Mouse (Mus musculus): ENCODE measurements at regions not wholly inside any gene's neighbourhood (a gene's known extent, or its start where the extent isn't known, plus 50 kb on each side); places are given as distances from the start of the nearest gene placed in this dataset.

DNA sequence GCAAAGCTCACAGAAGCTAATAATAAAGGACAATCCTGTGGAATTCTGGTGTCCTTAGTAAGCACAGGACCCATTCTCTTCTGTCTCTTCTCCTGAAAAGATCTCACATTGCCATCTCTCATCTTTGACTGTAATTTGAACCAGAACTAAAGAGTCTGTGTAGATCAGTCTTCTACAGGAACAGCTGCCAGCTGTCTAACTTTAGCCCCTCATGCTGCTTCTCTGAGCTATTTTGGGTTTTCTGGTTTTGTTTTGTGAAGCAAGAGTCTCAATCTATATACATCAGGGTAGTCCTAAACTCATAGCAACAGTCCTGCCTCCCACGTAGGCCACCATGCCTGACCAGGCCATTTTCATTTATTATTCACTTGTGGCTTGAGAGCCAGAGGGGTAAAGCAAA is 325.5 kb upstream of the Npvf start:
- Histone ChIP-seq H3K4me1 (replicated peaks; ENCODE audit: control insufficient read depth in 2 of 2, insufficient read depth in 2 of 2, low read length in 1 of 2) (0 out of 4 replicates have a peak, but pooled peaks cover 0 to 4% of the 10 kb centered on the region in 2 experiments), H3K36me3 (replicated peaks; ENCODE audit: control insufficient read depth, insufficient read depth, low read depth) (no peaks in the 10 kb centered on the region), H3K9ac (replicated peaks) (no peak overlapping the region), H3K4me3 (ENCODE audit: insufficient read depth in 1 of 2, low read depth in 2 of 2, low read length in 2 of 2) (no peak overlapping the region), H3K27ac (no peak overlapping the region), H3K27me3 (ENCODE audit: control insufficient read depth, insufficient read depth, low read length) (no peaks in the 10 kb centered on the region), H3K9me3 (ENCODE audit: control insufficient read depth, low read length) (no peaks in the 10 kb centered on the region), H3K4me2 (ENCODE audit: low read depth) (no peak overlapping the region)
- no peak for ATAC-seq (ENCODE audit: insufficient read depth)
- WGBS (ENCODE audit: insufficient replicate concordance): 28% methylated on average over 1 of the region's 1 CpGs
- TF ChIP-seq CTCF (IDR thresholded peaks at IDR 0.05; ENCODE audit: low read depth) (no peak), EP300 (IDR thresholded peaks at IDR 0.05; ENCODE audit: low read depth) (no peak)
- no peak for DNase-seq (ENCODE audit: low read depth in 3 of 3, low spot score in 3 of 3)

DNA sequence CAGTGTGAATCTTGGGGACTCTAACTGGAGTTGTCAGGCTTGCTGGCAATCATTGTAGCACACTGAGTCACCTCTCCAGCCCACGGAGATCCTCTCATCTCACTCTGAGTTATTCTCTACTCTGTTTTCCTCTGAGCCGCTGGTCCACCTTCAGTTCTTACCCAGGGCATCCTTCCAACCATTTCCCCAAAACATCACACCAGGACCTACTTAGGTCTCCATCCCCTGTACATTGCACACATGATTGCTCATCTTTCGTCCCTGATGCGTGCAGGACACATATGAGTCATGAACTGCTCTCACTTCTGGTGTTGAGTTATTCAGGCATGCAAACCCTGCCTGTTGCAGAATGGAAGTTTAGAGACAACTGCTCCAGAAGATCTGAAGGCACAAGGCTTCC is 326.1 kb upstream of the Npvf start:
- no peaks in the 10 kb centered on the region for H3K27me3 ChIP-seq (ENCODE audit: control insufficient read depth, insufficient read depth, low read length)
- WGBS (ENCODE audit: insufficient replicate concordance): 62% methylated on average over 4 of the region's 4 CpGs
- no peak overlapping the region for H3K4me3 ChIP-seq (ENCODE audit: insufficient read depth in 1 of 2, low read depth in 2 of 2, low read length in 2 of 2)

DNA sequence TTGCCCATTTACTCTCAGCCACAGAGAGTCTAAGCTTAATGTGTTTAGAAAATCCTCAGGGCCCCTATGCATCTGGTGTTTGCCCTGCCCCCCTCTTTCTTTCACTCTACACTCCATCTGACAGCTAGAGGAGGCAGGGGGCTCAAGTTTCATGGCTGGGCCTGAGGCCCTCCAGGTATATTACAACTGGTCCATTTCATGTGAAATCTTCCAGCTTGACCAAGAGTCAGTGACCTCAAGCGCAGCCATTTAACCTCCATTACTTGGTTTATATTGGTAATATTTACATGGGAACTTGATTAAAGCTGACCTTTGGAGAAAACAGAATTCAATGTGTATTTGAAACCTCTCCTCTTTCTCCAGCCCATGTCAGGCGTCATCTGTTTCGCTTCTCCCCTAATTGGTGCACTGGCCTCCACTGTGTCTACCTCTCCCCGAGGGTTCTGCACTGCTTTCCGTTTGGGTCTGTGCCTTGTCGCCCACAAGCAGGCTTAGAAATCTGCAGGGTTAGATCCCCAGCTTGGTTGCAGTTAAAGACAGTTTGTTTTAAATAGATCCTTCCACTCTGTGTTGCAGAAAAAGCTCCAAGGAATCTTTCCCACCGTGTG is 327.6 kb upstream of the Npvf start:
- 0 out of 4 replicates have a peak, but pooled peaks cover 0 to 4% of the 10 kb centered on the region in 2 experiments for H3K4me1 ChIP-seq (replicated peaks; ENCODE audit: control insufficient read depth in 2 of 2, insufficient read depth in 2 of 2, low read length in 1 of 2)
- H3K36me3 ChIP-seq (replicated peaks; ENCODE audit: control insufficient read depth, insufficient read depth, low read depth): no peaks in the 10 kb centered on the region
- no peak overlapping the region for H3K4me2 ChIP-seq (ENCODE audit: low read depth)
- no peak for DNase-seq (ENCODE audit: low read depth in 3 of 3, low spot score in 3 of 3)
- H3K9me3 ChIP-seq (ENCODE audit: control insufficient read depth, low read length): no peaks in the 10 kb centered on the region
- no peak for ATAC-seq (ENCODE audit: insufficient read depth)
- H3K27me3 ChIP-seq (ENCODE audit: control insufficient read depth, insufficient read depth, low read length): no peaks in the 10 kb centered on the region
- 62% methylated on average over 7 of the region's 7 CpGs for WGBS (ENCODE audit: insufficient replicate concordance)
- no peak overlapping the region for H3K27ac ChIP-seq
- no peak overlapping the region for H3K9ac ChIP-seq (replicated peaks)
- no peak for TF ChIP-seq CTCF (IDR thresholded peaks at IDR 0.05; ENCODE audit: low read depth)
- no peak for TF ChIP-seq EP300 (IDR thresholded peaks at IDR 0.05; ENCODE audit: low read depth)
- H3K4me3 ChIP-seq (ENCODE audit: insufficient read depth in 1 of 2, low read depth in 2 of 2, low read length in 2 of 2): no peak overlapping the region

More for the DNA sequence above, 326.1 kb upstream of the Npvf start:
- no peak for DNase-seq (ENCODE audit: low read depth in 3 of 3, low spot score in 3 of 3)
- Histone ChIP-seq H3K4me1 (replicated peaks; ENCODE audit: control insufficient read depth in 2 of 2, insufficient read depth in 2 of 2, low read length in 1 of 2) (0 out of 4 replicates have a peak, but pooled peaks cover 0 to 4% of the 10 kb centered on the region in 2 experiments), H3K27ac (no peak overlapping the region), H3K4me2 (ENCODE audit: low read depth) (no peak overlapping the region), H3K9ac (replicated peaks) (no peak overlapping the region), H3K9me3 (ENCODE audit: control insufficient read depth, low read length) (no peaks in the 10 kb centered on the region), H3K36me3 (replicated peaks; ENCODE audit: control insufficient read depth, insufficient read depth, low read depth) (no peaks in the 10 kb centered on the region)
- no peak for TF ChIP-seq CTCF (IDR thresholded peaks at IDR 0.05; ENCODE audit: low read depth)
- TF ChIP-seq EP300 (IDR thresholded peaks at IDR 0.05; ENCODE audit: low read depth): no peak
- ATAC-seq (ENCODE audit: insufficient read depth): no peak

DNA sequence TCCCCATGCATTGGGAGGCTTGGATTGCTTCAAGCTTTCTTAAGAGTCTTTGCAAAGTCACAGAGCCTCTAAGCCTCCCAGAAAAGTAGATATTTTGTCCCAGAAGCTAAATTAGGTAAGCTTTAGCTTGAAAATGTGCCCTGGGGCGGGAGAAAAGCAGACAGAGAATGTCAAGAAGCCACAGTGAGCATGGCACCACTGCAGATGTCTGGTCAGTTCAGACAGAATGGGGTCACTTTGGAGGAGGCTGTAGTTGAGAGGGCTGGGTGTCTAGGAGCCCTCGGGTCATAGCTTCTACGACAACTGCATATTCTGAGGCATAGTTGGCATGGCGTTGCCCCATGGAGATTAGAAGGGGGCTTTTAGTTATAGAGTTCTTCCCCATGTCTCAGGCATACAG is 328.6 kb upstream of the Npvf start:
- Histone ChIP-seq H3K36me3 (replicated peaks; ENCODE audit: control insufficient read depth, insufficient read depth, low read depth) (no peaks in the 10 kb centered on the region), H3K27me3 (ENCODE audit: control insufficient read depth, insufficient read depth, low read length) (no peaks in the 10 kb centered on the region), H3K9me3 (ENCODE audit: control insufficient read depth, low read length) (no peaks in the 10 kb centered on the region), H3K9ac (replicated peaks) (no peak overlapping the region), H3K4me1 (replicated peaks; ENCODE audit: control insufficient read depth in 2 of 2, insufficient read depth in 2 of 2, low read length in 1 of 2) (0 out of 4 replicates have a peak, but pooled peaks cover 0 to 4% of the 10 kb centered on the region in 2 experiments), H3K4me2 (ENCODE audit: low read depth) (no peak overlapping the region), H3K4me3 (ENCODE audit: insufficient read depth in 1 of 2, low read depth in 2 of 2, low read length in 2 of 2) (no peak overlapping the region), H3K27ac (no peak overlapping the region)
- WGBS (ENCODE audit: insufficient replicate concordance): 57% methylated on average over 4 of the region's 4 CpGs
- no peak for DNase-seq (ENCODE audit: low read depth in 3 of 3, low spot score in 3 of 3)
- TF ChIP-seq CTCF (IDR thresholded peaks at IDR 0.05; ENCODE audit: low read depth) (no peak), EP300 (IDR thresholded peaks at IDR 0.05; ENCODE audit: low read depth) (no peak)
- no peak for ATAC-seq (ENCODE audit: insufficient read depth)

DNA sequence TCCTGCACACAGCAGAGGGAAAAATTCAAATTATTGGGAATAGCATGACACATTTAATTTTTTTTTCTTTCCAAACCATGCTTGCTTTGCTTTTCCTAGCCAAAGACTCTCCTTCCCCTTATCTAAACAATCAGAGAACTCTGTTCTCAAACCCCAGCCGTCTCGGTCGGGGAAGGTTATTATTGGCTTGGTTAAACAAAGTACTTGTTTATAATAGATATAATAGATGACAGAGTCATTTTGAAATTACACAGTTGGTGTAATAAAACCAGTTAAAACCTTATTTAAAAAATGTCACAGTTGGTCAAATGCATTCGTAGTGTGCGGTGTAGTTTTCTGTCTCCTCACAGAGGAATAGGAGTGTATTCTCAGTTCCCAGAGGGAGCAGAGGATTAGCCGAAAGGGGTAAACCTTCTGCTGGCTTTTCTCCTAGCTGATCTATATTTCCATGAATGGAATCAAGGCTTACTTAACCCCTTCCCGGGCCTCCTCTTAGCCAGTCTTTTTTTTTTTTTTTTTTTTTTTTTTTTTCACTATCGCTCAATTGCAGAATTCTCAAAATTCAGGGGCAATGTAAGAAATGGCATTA is 329.4 kb upstream of the Npvf start:
- 53% methylated on average over 8 of the region's 8 CpGs for WGBS (ENCODE audit: insufficient replicate concordance)
- H3K27me3 ChIP-seq (ENCODE audit: control insufficient read depth, insufficient read depth, low read length): no peaks in the 10 kb centered on the region
- ATAC-seq (ENCODE audit: insufficient read depth) (no peak), DNase-seq (ENCODE audit: low read depth in 3 of 3, low spot score in 3 of 3) (no peak)
- H3K9ac ChIP-seq (replicated peaks): no peak overlapping the region
- no peaks in the 10 kb centered on the region for H3K36me3 ChIP-seq (replicated peaks; ENCODE audit: control insufficient read depth, insufficient read depth, low read depth)
- H3K4me2 ChIP-seq (ENCODE audit: low read depth): no peak overlapping the region
- no peak overlapping the region for H3K27ac ChIP-seq
- H3K4me1 ChIP-seq (replicated peaks; ENCODE audit: control insufficient read depth in 2 of 2, insufficient read depth in 2 of 2, low read length in 1 of 2): 0 out of 4 replicates have a peak, but pooled peaks cover 0 to 2% of the 10 kb centered on the region in 2 experiments
- TF ChIP-seq CTCF (IDR thresholded peaks at IDR 0.05; ENCODE audit: low read depth) (no peak), EP300 (IDR thresholded peaks at IDR 0.05; ENCODE audit: low read depth) (no peak)
- no peaks in the 10 kb centered on the region for H3K9me3 ChIP-seq (ENCODE audit: control insufficient read depth, low read length)
- H3K4me3 ChIP-seq (ENCODE audit: insufficient read depth in 1 of 2, low read depth in 2 of 2, low read length in 2 of 2): no peak overlapping the region

Measured in liver, embryonic 14.5 days (tissue).